Mouse (Mus musculus): ENCODE data around the gene Olfr116.

The Olfr116 gene

GRCm38 (mm10) chr17:37627009-37627408, at the start of gene Olfr116, which contains the start of gene Olfr115:
Gene Olfr116, minus strand, starts transcription at chr17:37627199.
Gene Olfr115, minus strand, starts transcription at chr17:37627109.
- DNase-seq (ENCODE audit: low spot score in 2 of 2), result no peak

DNA sequence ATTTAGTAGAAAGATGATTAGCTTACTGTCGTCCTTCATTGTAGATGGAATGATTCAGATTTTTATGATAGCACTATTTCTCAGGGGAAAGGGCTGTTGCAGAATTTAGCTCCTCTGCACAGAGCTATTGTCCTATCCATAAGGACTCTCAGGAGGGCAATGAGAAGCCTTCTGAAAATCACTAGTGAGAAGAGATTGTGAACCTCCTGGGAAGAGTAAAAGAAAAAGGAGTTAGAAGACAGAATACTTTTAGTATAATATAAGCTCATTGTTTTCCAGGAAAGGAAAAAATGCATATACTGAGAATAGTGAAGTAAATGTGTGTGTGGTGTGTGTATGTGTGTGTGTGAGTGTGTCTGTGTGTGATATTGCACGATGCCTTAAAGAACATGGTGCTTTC, 39.7 kb upstream of the Olfr116 start, which contains the start of gene Olfr118:
Gene Olfr118 (plus strand): TSS at position 301 of the 400 bp plus-strand sequence.
- no peak for DNase-seq (ENCODE audit: low spot score in 2 of 2)

GRCm38 (mm10) chr17:37663682-37664081, 36.7 kb upstream of the Olfr116 start, which contains the start of gene Olfr117:
Gene Olfr117, minus strand, starts transcription at chr17:37663782.
- DNase-seq (ENCODE audit: low spot score in 2 of 2), result no peak

DNA sequence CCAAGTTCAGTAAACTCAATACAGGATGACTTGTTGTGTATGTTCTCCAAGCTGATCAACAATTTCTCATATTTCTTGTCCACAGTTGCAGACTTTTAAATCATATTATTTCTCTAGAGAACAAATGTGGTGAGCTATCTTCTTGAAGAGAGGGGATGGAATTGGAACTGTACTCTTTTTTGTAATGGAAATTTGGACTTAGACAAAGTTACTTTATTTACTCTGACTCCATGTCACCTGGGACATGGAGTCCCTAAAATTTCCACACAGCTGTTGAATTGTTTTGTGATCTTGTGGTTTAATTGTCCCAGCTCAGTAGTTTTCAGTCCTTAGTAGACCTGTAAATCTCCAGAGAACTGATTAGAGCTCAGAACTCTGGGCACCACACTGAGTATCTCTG, 34.4 kb downstream of the Olfr116 start, which contains the start of gene Olfr114:
Gene Olfr114 (minus strand): TSS at position 101 of the 400 bp plus-strand sequence.
- no peak for DNase-seq (ENCODE audit: low spot score in 2 of 2)

GRCm38 (mm10) chr17:37577563-37577962, 49.4 kb downstream of the Olfr116 start, which contains the start of gene Olfr113:
Gene Olfr113, minus strand, starts transcription at chr17:37577663.
- DNase-seq (ENCODE audit: low spot score in 2 of 2), result no peak

All from urinary bladder, postnatal 36 days (tissue).